Mouse (Mus musculus) layer of hippocampus, adult 8-10 months (tissue): ENCODE results near the gene Rtel1. TPM values are rescaled to one million over a fixed set of nuclear protein-coding genes. Genes with fewer than 3 reads are reported as not detected.

Experiments used
- DNase-seq, 2 experiments: peaks; one replicate each; pipeline ENCODE4 v3.0.0; 2022; ENCODE audit warnings: low spot score in 2 of 2
- total RNA-seq, 4 experiments: library from RNA; stranded (reverse); gene quantifications; 2 replicates each; pipeline ENCODE4 v1.2.4; 2022

Gene Rtel1
- total RNA-seq: 10 to 100 TPM; 26.1 to 41.3 (median 37.1) TPM

DNA sequence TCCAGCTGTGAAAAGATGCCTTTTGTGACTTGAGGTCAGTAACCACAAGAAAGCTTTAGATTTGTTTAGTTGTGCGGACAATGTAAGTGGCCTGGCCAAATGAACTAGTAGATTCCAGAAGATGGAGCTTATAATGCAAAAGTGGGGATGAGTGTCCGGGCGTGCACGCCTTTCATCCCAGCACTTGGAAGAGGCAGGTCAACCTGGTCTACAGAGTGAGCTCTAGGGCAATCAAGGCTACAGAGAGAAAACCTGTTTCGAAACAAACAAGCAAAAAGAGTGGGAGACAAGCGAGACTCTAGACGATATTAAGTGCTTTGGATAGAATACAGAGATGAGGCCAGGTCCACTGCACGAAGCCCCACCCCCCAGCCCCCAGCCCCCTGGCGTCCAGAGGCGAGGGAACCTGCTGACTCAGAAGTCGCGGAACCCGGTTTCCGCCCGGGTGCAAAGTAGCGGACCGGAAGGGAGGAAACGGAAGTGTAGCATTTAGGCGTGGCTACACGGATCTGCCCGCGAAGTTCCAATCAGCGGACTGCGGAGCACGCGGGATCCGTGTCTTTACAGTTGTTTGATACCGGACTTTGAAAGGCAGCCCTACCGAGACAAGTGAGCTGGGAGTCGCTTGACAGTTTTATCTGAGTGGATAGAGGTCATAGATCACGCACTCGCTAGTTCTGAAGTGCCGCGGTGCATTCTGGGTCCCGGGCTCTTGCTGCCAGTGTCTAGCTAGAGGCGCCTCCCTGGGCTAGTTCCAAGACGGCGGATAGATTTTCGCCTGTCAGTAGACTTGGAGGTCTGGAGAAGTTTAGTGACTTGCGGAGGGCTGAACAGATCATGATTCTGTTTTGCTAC lies at the start of gene Rtel1:
Gene Rtel1 (plus strand): TSS at position 492 of the 855 bp plus-strand sequence.
- peak; percentile 69 to 73 for DNase-seq

DNA sequence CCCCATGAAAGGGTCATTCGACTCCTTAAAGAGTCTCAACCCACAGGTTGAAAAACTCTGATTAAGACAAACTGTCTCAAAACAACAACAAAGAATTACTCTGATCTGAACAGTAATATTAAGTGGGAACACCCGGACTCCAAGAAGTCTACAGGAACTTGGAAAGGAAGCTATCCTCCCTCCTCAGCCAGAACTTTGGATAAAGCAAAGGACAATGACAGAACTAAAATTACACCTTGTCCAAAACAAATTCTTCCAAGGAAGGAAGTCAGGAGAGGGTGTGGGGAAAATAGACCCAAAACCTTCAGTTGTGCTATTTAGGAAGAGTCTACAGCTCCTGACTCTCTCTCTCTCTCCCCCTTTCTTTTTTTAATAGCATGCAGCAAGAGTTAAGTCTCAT lies 47.4 kb upstream of the Rtel1 start:
- DNase-seq: no peak

DNA sequence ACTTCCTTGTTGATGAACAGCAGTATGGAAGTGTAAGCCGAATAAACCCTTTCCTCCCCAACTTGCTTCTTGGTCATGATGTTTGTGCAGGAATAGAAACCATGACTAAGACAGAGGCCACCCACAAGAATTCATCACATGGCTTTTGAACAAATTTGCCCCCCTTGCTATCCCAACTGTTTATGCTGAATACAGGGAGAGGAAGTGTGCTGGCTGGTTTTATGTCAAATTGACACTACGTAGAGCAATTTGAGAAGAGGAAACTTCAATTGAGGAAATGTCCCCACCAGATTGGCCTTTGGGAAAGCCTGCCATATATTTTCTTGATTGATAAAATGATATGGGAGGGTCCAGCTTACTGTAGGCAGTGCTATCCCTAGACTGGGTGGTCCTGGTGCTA lies 45.7 kb upstream of the Rtel1 start:
- no peak for DNase-seq

DNA sequence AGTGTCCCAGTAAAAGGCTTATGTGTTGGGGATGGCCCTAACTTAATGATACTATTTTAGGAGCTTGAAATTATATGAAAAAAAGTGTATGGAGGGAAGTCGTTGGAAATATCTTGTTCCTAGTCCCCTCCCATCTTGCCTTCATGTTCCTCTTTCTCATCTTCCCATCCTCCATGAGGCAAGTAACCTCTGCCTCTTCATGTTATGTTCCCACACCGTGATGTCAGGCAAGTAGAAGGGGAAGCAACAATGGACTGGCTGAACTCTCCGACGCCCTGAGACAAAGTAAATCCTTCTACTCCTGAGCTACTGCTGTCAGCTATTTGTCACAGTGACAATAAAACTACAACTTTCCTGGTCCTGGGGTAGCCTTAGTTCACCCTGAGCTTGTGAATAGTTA lies 44.9 kb upstream of the Rtel1 start:
- no peak for DNase-seq

DNA sequence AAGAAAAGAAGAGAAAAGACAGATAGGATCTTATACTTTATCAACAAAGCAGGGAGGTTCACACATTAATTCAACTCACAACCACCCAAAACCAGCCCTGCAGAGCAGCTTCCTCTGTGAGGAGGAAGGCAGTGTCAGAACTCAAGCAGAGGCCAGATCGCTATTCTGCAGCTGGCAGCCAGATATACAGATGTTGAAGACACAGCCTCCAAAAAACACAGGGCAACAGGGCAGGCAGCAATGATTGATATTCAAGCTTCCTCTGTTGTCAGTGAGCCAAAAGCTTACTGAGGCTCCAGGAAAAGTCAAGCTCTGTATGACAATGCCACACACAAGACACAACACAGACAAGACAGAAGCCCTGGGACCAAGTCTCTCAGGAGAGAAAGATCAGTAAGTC lies 42.8 kb upstream of the Rtel1 start:
- DNase-seq: no peak

DNA sequence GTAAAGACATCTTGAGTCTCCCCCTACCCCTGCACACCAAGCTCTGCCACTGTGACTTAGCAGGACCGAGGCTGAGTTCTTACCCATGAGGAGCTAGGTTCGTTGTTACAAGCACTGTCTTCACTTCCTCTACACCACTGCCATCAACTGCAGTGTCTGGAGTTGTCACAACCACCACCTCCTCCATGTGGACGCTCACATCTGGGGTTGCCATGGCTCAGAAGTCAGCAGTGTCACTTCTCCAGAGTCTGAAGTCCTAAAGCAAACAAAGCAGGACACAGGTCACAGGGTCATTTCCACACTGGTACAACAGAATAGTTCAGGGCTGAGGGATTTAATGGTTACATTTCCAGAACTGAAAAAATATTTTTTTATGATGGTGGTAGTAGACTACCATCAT lies 41.7 kb upstream of the Rtel1 start:
- DNase-seq: no peak

DNA sequence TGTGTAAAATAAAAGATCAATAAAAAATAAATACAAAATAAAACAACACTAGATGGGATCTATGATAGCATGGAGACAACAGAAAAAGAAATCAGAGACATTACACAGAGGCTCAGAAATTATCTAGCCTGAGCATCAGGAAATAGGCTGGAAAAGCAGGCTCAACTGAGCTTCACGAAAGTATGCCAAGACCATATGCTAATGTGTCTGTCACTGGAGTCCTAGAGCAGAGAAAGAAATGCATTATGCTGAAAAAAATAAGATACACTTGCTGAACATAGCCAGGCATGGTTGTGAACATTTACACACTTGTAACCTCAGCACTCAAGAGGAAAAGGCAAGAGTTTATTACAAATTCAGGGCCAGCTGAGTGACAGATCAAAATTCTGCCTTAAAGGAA lies 39.6 kb upstream of the Rtel1 start:
- DNase-seq: no peak

DNA sequence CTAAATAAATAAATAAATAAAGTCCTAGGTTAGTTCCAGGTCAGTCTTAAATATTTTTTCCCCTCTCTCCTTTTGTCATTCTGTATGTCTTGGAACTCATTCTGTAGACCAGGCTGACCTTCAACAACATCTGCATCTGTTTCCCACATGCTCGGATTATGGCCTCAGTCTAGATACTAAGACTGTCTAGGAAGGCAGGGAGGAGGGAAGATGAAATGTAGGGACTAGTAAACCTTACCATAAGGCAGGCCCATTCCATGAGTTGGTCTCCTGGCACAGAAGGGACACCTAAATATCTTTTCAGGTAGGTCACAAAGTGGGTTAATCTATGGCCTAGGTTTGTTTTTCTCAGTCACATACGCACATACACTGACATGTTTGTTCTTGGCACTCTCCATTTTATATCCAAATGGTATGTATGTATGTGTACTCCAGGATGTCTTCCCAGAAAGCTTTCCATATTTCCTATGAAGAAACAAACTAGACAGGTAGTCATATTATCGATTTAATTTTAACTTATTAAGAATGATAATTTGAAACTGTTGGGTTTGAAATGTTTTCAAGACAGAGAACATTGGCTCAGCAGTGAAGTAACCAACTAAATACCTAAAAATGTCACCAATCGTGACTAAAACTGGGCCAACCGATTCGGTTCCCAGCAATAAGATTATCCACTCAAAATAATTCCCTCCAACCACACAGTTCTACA lies 32.8 kb upstream of the Rtel1 start:
- DNase-seq: no peak

DNA sequence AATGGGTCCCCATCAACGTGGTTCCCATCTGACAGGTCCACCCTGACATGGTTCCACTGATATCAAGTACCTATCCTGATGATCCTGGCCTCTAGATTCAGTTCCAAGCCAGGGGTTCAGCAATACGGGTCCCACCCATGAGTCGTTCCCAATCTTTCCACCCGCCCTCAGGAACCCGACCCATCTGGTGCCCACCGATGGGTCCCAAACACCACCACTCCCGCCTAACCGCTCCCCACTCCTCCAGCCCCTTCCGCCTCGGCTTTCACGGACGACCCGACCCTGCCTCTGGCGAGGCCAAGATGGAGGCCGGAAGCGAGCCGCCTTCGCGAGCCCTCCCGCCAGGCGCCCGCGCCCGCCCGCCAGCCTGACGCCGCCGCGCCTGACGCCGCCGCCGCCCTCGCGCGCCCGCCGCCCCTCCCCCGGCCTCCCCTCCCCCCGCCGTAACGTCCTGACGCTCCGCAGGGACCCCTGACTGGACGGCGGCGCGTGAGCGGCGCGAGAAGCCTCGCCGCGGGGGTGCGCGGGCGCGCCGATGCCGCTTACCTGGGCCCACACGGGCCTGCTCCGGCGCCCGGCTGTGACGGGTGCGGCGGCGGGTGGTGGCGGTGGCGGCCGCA lies 32.1 kb upstream of the Rtel1 start:
- peak; percentile 60 to 73 for DNase-seq

DNA sequence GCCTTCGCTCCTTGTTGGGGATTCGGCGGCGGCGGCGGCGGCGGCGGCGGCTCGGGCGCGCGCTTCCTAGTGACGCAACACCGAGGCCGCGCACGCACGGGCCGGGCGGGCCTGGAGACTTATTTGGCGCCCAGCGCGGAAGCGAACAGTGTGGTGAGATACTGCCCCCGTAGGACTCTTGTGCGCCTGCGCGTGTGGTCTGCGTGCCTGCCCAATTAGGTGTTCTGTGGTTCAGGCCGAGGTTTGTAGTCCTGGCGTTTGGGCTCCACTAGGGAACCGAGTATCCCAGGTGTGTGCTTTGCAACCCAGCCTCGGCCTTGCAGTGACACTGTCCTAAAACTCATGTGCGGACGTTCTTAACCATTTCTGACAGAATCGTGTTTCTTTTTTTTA lies 31.6 kb upstream of the Rtel1 start, which contains the start of gene Gmeb2:
Gene Gmeb2 (minus strand): TSS at position 78 of the 393 bp plus-strand sequence.
- DNase-seq: peak; percentile 95

DNA sequence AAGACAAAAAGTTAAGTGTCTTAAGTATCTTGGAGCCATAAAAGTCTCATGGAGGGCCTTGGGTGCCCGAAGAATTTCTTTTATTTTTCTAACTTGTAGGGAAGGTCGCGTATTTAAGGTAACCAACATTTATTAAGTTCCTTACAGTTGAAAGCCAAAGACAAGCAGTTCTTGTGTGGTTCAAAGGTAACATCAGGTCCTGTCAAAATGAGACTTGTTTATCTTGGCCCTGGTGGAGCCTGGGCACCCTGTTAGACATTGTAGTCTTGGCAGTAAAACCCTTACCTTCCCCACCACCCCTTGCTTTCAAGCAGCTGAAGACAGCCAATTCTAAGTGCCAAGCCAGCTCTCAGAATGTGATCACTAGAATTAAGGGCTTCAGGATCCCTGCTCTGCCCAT lies 30.8 kb upstream of the Rtel1 start:
- no peak for DNase-seq

DNA sequence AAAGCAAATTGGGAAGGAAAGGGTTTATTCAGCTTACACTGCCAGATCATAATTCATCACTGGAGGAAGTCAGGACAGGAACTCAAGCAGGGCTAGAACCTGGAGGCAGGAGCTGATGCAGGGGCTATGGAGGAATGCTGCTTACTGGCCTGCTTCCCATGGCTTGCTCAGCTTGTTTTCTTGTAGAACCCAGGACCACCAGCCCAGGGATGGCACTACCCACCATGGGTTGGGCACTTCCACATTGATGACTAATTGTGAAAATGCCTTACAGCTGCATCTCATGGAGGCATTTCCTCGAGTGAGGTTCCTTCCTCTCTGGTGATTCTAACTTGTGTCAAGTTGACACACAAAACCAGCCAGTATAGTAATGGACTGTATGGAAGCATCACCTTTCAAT lies 28.6 kb upstream of the Rtel1 start:
- DNase-seq: no peak

DNA sequence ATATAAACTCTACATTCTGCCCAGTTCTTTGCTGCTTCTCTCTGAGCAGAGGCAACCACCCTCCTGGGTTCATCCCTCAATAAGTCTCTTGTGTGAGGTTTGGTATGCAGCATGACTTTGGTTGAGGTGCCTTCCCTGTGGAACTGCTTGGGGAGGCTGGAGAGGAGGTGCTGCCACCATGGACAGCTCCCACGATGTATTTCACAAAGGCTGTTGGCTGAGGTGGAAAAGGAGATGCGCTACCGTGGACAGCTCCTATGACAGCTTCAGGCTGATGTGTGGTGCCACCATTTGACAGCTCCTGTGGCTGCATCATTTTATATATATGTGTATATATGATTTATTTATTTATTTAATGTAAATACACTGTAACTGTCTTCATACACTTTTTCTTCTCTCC lies 17.5 kb upstream of the Rtel1 start:
- no peak for DNase-seq

DNA sequence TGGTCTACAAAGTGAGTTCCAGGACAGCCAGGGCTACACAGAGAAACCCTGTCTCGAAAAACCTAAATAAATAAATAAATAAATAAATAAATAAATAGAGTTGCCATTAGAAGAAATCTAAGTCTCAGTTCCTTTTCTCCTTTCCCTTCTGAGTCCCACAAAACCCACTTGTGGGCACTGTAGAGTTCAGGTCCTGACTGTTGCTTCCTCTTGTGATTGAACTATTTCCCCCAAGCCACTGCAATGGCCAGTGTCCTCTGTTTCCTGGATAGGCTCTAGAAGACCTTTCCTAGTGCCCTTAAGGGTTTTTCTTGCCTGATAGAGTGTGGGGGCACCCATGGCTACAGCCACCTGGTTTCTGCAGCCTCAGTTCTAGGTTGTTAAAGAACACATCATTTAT lies 14.6 kb upstream of the Rtel1 start:
- no peak for DNase-seq

DNA sequence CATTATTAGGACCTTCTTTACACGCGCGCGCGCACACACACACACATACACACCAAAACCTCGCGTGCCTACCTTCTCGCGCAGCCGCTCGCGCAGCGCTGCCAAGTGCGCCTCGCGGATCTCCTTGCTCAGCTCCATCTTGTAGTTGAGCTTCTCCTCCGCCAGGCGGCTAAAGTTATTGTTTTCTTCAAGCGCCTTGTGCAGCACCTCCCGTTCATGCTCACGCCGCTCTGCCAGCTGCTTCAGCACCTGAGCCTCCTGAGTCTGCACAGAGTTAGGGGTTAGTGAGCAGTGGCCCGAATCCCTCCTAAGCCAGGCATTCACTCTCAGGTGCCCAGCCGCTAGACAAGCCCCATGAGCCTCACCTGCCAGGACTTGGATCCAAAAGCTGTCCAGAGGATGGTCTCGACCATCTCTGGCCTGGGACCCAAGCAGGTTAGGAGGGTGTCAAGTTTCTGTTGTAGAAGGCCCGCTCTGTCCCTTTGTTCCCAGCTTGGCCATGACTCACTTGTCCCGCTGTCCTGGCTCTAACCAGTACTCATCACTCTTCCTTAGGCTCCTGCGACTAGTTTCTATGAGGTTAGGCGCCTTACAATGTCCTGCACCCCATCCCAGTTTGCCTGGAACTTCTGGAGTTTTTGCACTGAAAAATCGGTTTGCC lies 12.3 kb upstream of the Rtel1 start:
- peak; percentile 40 to 59 for DNase-seq

DNA sequence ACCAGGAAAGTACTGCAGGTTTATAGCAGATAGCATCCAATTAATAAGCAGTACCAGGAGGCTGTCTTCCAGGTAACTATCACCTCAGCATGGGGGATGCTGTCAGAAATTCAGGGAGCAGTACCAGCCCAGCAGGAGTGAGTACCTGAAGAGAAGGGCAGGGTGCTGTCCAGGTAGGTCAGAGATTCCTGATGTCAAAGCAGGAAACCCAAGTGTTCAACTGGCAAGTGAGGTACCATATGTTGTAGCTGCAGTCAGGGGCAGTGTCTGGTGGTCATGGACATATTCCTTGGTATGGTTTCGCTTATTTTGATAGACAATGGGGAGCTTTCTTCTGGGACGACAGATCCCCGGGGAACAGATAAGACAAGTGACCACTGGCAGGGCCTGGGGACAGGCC lies 7.1 kb upstream of the Rtel1 start:
- DNase-seq: no peak

DNA sequence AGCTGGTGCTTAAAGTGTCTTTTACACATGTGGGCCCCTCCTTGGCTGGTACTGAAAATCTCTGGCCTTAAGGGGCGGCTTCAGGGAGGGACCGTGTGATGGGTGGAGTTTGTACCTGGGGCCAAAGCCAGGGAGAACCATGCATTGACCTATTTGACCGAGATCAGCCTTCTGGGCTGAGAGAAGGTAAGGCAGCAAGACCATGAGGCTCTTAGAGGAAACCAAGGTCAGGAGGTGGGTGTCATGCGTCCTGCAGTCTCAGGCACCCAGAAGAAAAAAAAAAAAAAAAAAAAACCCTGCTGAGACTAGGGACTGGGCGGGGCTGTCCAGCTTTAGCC lies 6.6 kb upstream of the Rtel1 start:
- DNase-seq: no peak

DNA sequence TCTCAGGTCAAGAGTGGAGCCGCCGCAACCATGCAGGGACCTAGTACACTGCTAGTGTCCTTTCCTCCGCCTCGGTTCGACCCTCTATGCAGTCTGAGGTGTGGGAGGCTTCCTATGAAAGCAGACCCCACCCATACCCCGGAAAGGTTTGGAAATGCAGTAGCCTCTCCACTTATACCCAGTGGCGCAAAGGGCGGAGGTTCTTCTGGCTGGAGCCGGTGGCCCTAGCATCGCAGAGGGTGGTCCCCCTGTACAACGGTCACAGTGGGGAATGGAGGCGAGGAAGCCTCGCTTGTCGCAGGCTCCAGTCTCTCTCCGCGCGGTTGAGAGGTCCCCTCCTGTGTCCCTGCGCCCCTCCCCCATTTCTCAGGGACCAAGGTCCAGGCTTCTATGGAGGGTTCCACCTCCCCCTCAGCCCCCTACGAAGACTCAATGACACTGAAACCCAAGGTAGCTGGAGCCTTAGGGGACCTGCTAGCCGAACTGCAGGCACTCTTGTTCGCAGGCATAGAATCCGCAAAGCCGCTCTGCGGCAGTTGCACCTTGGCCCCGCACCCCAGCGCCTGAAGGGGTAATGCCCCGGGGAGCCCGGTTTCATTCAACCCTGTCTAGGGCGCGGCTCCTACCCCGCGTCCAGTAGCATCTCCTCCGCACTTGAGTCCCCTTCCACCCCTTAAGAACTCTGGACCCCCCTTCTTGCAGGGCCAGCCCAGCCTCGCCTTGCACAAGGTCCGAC lies 6.0 kb upstream of the Rtel1 start:
- no peak for DNase-seq

DNA sequence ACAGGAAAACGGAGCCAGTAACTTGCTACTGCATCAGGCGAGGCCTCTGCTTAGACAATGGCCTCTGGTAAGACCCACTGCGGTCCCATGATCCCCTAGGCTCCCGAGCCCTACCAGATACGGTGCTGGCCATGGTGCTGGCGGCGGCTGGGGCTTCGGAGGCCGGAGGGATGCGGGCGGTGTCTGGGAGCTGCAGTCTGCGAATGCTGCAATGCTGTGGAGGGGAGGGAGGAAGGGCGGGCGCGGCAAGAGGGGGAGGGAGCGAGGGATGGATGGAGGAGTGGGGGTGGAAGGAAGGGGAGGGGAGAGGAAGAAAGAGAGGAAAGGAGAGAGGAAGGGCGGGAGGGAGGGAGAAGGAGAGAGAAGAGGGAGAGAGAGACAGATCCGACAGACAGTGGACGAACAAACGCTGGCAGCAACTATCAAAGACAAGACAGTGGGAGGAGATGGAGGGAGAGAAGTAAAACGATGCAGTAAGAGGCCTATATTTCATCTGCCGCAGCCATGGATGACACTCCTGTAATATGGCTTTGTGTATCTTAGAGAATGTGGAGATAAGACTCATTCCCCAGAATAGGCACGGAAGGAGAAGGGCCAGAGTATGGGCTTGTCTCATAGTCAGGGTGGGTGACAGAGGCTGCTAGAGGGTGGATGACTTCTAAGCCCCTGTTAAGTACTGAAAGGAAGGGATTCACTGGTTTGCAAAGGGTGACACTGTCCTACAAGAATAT lies 5.3 kb upstream of the Rtel1 start, which contains the start of gene Stmn3:
Gene Stmn3 (minus strand): TSS at position 421 of the 731 bp plus-strand sequence.
- DNase-seq: peak; percentile 44 to 64

DNA sequence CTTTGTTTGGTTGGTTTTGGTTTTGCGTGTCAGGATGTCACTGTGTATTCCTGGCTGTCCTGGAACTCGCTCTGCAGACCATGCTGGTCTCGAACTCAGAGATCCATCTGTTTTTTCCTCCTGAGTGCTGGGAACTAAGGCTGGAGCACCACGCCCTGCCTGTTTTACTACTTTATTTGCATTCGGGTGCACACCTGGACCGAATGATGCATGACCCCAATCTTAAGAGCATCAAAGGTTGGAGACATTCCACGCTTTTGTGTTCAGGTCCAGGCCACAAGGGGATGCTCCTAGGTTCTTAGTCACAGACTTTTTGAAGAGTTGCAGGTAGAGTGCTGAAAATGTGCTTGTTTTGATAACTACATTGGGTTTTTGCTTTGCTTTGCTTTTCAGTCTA lies 562 bp downstream of the Rtel1 start:
- no peak for DNase-seq
